Mouse (Mus musculus): ENCODE data around the gene Abraxas2. TPM values are rescaled to one million over a fixed set of nuclear protein-coding genes. Genes with fewer than 3 reads are reported as not detected.

Gene Abraxas2
- total RNA-seq (2021): 10 to 100 TPM; 33.1 to 37.7 TPM
- long read RNA-seq, experiment 1, transcript Abraxas2-201 (9 exons, 2,892 nt): major isoform, 46 of 54 reads
- long read RNA-seq, experiment 1, partial matches to known transcripts: 1 of 54 reads
- long read RNA-seq, experiment 1, other reads (novel, unspliced or antisense): 4 of 54 reads
- long read RNA-seq, experiment 2, transcript Abraxas2-201 (9 exons, 2,892 nt): major isoform, 41 of 52 reads
- long read RNA-seq, experiment 2, partial matches to known transcripts: 3 of 52 reads
- long read RNA-seq, experiment 2, other reads (novel, unspliced or antisense): 4 of 52 reads

DNA sequence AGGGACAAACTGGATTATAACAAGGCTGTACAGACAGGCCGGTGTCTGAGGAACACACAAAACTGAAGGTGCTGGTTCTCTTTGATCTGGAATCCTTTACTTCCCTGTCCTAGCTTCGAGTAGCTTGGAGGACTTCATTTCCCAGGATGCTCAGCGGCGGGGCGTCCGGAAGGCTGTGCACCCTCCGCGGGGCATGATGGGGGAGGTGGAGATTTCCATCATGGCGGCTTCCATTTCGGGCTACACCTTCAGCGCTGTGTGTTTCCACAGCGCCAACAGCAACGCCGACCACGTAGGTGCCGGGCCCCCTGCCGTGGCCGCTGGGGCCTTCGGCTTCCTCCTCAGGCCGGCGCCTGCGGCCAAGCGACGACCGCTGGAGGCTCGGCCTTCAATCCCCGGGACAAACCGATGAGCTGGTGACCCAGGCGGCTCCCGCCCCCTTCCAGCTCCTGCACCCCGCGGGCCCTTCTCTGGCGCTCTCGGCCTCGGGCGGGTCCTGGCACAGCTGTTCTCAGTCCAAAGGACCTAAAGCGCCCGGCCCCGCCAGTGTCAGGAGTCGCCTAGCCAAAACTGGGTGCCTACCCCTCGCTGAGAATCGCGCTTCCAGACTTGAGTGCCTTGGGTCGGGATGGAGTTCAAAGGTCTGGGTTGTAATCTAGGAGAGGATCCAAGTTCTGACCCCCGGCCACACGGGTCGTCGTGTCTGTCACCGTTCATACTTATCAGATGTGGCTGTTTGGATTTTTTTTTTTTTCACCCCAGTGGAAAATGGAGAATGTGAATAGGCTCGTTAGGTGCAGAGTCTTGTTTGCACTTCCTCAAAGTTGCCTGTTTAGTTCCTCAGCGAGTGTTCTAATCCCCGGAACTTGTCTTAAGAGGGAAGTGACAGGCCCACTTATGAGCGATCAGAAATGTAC lies at the start of gene Abraxas2:
TSS of gene Abraxas2 (plus strand) at position 184 of the 917 bp plus-strand sequence.
- DNase-seq (ENCODE audit: low spot score in 2 of 2): peak; percentile 73 to 88

DNA sequence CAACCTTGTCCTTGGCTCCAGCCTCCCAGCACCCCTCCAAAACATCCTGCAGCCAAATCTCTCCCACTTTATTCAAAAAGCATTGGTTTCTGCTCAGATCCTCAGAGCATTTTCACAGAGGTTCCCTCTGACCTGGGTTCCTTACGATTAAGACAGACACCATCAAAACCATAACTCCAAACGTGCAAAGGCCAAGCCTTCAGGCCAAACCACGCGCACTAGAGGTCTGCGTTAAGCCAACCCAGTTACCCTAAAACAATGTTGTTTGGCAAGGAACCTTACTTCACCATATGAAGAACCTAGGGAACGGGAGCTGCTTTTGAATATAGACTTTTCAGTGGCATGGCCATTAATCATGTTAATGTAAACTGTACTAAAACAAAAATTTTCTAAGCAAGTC lies 49.3 kb upstream of the Abraxas2 start:
- DNase-seq (ENCODE audit: low spot score in 2 of 2): no peak

DNA sequence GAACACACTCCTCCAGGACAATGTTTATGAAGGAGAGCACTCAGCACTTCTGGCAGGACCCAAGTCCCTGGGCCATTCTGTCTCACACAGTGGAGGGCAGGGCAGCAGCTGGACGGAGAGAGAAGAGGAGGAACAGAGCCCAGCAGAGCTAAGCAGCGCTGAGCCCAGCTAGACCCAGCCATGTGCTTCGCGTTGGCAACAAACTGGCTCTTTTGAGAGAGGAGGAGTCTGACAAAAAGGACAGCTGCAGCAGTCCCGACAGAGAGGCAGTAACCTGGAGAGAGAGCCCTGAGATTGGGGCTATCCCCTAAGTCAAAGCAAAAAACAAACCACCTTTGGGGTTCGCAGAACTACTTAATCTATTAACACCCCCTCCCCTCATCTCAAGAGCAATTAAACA lies 48.7 kb upstream of the Abraxas2 start:
- DNase-seq (ENCODE audit: low spot score in 2 of 2): peak in 1 of 2 experiments; percentile 73

DNA sequence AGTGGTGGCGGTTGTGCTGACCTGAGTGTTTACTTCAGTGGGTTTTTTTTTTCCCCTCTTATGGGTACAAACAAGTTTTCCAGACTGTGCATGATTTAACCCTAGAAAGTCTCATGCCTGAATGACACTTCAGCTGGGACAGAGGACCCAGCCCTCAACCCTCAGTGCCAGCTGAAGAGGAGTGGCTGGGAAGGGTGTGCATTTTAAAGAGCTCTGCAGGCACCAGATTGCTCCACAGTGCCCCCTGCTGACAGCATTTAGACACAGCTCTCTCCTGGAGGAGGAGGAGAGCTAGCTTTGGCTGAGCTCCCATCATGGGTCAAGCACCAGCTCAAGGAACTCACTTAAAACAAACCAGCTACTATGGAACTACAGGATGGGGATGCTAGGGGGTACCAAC lies 48.1 kb upstream of the Abraxas2 start:
- DNase-seq (ENCODE audit: low spot score in 2 of 2): peak; percentile 80 to 93

DNA sequence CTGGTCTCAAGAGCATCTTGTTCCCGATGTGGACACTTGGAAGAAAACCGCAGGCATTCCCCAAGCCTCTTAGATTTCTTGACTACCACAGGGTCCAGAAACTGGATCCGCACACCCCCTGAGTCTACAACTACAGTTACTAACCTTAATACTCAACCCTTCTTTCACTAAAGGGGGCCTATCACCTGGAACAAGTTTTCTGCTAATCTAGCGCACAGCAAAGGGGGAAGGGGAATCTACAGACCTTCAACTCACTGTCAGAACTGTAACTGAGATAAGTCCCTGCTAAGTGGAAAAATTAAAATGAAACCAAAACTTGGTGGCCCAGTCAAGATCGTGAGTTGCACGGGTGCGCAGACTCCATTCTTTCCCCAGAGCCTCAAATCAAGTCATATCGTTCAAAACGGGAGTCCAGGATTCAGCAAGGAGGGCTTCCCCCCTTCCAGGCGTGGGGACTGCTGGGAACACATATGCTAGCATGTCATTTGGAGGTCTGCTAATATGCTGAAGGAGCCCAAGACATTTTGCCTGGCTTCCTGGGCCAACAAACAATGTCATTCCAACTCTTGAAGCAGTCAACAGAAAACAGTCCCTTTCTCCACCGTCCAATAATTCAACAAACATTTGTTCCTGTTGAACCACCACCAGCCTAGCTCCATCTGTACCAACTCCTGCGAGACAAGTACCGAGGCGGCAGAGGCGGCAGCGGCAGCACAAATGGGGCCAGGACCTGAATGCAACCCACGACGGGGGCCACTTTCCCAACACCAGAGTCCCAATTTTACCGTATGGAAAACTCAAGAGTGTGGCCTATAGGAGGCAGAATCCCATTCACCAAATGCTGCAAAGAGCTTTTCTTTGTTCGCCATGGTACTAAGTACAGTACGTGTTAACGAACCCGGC lies 47.1 kb upstream of the Abraxas2 start:
- DNase-seq (ENCODE audit: low spot score in 2 of 2): peak in 1 of 2 experiments; percentile 25

DNA sequence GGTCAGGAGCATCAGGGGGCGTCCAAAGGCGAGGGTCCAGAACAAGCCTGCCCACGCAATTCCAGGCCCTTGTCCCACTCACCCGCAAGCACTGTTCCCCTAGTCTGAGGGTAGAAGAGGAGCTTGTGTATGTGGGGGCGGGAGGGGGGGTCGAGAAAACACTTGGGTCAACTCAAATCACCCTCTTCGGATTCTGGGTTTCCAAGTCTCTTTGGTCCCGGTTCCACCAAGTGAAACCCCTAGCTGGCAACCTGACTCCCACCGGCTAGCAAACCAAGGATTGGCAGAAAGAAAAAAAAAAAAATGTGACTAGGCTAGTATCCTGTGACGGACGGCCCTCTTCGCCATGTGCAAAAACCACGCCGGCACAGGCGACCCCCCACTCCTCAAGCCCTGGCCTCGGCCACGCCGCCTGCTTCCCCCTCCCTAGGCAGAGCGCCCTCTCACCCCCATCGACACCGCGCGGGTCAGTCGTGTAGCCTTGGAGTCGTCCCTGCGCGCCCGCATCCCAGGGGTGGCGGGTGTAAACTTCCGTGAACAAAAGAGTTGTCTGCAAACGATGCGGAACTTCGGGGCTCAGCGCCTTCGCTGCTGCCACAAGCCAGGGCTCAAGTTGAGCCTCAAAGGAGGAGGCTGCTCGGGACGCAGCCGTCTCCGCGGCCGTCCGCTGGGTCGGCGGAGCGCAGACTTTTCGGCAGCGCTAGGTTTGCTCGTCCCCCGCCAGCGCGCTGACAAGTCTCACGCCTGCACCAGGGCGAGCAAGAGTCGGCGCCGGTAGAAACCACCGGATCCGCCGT lies 46.2 kb upstream of the Abraxas2 start:
- peak; percentile 51 to 62 for DNase-seq (ENCODE audit: low spot score in 2 of 2)

GRCm38 (mm10) chr7:132813416-132814088 lies 45.5 kb upstream of the Abraxas2 start, which contains the start of gene Fam53b:
Gene Fam53b, minus strand, starts transcription at chr7:132813886.
- DNase-seq (ENCODE audit: low spot score in 2 of 2): peak; percentile 57 to 76

- no peak for DNase-seq (ENCODE audit: low spot score in 2 of 2)
Observed at GRCm38 (mm10) chr7:132814089-132814450, 45.0 kb upstream of the Abraxas2 start.

DNA sequence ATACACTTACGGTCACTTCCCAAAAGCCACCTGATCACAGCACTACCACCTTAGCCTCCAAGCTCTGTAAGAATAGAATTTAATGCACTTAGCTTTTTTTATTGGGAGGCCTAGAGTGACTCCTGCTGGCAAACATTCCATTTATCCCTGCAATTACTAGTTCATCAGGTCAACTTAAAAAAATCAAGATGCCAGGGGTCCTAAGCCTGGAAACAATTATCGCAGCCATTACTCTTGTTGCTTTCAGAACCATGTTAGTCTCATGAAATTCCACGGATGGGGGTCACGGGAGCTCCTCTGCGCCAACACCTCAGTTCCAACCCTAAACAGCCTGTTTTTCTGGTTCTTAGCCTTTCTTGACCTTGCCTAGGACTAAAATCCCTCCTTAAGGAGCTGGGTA lies 43.9 kb upstream of the Abraxas2 start:
- no peak for DNase-seq (ENCODE audit: low spot score in 2 of 2)

- DNase-seq (ENCODE audit: low spot score in 2 of 2): no peak
Observed at GRCm38 (mm10) chr7:132816528-132816927, 42.5 kb upstream of the Abraxas2 start.

DNA sequence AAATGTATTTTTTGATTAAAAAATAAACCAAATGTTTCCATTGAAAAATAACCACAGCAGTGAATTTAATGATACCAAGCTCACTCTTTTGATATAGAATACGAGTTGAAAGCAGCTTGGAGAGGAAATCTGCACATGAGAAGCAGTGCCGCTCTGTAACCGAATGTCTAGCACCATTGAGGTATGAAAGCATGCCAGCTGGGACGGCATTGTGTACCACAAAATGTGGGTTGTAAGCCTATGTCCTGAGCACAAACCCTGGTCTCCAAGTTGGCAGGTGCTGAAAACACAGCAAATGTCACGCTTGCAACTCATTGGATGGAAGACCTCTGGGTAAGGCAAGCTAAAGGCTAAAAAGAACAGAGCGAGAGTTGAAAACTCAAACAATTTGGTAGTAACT lies 42.0 kb upstream of the Abraxas2 start:
- DNase-seq (ENCODE audit: low spot score in 2 of 2): no peak

DNA sequence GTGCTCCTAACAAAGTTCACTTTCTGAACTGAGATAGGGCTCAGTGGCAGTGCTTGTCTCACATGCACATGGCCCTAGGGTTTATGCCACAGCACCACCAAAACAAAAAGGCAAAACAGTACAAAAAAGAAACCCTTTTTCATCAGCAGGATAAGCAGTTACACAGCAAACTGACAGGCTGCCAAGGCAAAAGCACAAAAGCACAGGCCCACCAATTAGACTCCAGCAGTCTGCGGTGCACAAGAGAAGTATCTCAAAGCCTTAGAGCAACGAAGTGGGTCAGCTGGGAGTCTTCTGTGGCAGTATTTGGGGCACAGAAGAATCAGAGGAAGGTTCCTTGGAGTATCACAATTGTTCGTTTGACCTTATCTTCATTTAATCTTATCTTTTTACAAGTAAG lies 38.3 kb upstream of the Abraxas2 start:
- no peak for DNase-seq (ENCODE audit: low spot score in 2 of 2)

DNA sequence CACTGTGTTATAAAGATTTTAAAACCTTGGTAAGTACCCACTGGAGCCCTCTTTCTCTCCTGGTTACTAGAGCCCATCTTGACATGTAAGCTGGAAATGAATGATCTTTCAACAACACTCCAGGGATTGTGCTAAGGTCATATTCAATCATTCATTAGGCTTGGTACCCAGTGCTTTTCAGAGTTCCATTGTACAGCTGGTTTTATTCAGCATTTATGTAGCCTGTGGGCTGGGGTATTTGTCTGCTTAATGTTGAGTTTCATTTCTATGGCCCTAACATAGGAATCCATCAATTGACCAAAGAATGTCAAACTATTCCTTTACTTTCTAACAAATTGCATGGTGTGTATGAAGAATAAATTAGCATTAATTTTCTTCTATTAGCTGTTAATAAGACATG lies 35.2 kb upstream of the Abraxas2 start:
- DNase-seq (ENCODE audit: low spot score in 2 of 2): no peak

GRCm38 (mm10) chr7:132824346-132825022 lies 34.5 kb upstream of the Abraxas2 start:
- no peak for DNase-seq (ENCODE audit: low spot score in 2 of 2)

GRCm38 (mm10) chr7:132830955-132831354 lies 28.1 kb upstream of the Abraxas2 start:
- no peak for DNase-seq (ENCODE audit: low spot score in 2 of 2)

DNA sequence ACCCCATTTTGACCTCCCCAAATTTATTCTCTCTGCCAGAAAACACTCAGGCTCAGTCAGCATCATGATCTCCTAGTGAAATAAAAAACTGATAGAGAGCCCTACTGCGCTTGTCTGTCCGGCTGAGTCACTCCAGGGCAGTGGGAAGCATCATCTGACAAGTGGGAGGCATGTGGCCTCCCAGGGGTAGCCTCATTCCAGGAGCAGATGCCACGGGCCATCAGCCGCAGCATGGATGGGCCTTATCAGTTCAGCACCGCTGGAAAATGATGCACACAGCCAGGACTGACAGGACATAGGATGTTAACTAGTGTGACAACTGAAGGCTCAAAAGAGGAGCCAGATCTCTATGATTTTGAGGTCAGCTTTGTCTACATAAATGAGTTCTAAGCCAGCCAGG lies 17.7 kb upstream of the Abraxas2 start:
- no peak for DNase-seq (ENCODE audit: low spot score in 2 of 2)

GRCm38 (mm10) chr7:132842455-132842854 lies 16.6 kb upstream of the Abraxas2 start:
- DNase-seq (ENCODE audit: low spot score in 2 of 2): no peak

DNA sequence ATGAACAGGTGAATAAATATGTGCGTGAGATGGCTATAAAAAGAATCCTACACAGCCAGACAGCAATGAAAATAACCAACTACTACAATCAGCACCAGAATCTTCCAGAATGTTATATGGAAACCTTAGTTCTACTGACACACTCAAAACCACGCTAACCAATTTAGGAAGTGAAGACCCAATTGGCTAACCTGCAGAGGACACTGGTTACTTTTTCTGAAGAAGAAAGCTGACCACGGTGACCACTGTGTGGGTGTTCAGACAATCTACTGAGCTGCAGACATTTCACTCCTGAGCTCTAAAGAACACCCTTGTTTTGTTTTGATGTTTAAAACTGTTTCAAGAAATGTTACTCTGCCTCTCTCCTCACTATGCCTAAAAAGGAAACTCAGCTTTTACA lies 15.9 kb upstream of the Abraxas2 start:
- DNase-seq (ENCODE audit: low spot score in 2 of 2): no peak

DNA sequence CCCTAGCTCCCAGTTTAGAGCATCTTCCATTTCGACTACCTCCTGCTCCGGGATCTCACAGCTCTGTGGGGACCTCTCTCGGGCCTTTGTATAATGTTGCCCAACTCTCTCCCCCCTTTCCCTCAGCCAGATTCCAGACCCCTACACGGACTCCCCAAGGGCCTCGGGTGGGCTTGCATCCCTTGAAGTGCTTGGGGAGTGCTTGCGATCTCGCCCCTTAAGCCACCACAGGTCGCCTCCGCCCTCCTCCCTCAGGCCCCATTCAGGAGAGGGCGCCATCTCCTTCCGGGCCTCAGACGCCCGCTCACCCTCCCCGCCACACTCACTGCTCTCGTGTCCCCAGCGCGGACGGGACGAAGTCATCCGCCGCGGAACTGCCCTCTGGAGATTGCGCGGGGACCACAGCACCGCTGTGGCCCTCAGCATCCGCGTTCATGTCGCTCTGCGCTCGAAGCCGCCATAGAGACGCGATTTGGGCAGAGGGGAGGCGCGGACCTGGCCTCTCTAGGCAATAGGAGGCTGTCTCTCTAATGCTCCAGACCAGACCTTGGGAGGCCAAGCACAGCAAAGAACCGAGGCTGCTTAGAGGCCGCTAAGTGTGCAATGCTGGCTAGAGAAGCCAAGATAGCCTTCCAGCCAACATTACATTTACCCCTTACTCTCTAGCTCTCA lies 6.7 kb upstream of the Abraxas2 start, which contains the start of gene Eef1akmt2:
TSS of gene Eef1akmt2 (minus strand) at position 501 of the 672 bp plus-strand sequence.
- peak; percentile 43 to 83 for DNase-seq (ENCODE audit: low spot score in 2 of 2)
